Mouse (Mus musculus) limb, embryonic 11.5 days (tissue): ENCODE measurements at regions not wholly inside any gene's neighbourhood (a gene's known extent, or its start where the extent isn't known, plus 50 kb on each side); places are given as distances from the start of the nearest gene placed in this dataset.

Experiments used
- ATAC-seq: fragments of 200-750 bp; cut with Nextera tagmentation; 2 replicates; pipeline ENCODE4 v1.8.0; 2017; ENCODE audit warnings: low read depth; ENCODE audit not compliant: insufficient number of reproducible peaks, low FRiP score, low TSS enrichment
- DNase-seq: peaks from one replicate; pipeline ENCODE4 v3.0.0-alpha.2; 2015; ENCODE audit warnings: low spot score
- H3K27ac ChIP-seq: fragments of 300-500 bp; sonication (generic); replicated peaks from 2 replicates; pipeline ENCODE4 v1.5.1; 2014; ENCODE audit warnings: low read depth, mild to moderate bottlenecking, low read length
- H3K27me3 ChIP-seq: fragments of 300-500 bp; sonication (generic); 2 replicates; pipeline ENCODE4 v1.6.1; 2014; ENCODE audit warnings: mild to moderate bottlenecking, low read length, mixed read lengths; ENCODE audit not compliant: control insufficient read depth, insufficient read depth
- H3K36me3 ChIP-seq: fragments of 300-500 bp; sonication (generic); 2 replicates; pipeline ENCODE4 v1.6.1; 2014; ENCODE audit warnings: mild to moderate bottlenecking, low read length, moderate library complexity, mixed read lengths; ENCODE audit not compliant: control insufficient read depth, insufficient read depth
- H3K4me1 ChIP-seq: fragments of 300-500 bp; sonication (generic); 2 replicates; pipeline ENCODE4 v1.6.1; 2014; ENCODE audit warnings: low read length, mixed read lengths; ENCODE audit not compliant: control insufficient read depth, insufficient read depth
- H3K4me2 ChIP-seq: fragments of 300-500 bp; sonication (generic); 2 replicates; pipeline ENCODE4 v1.6.1; 2014; ENCODE audit warnings: low read depth, mild to moderate bottlenecking, moderate library complexity; ENCODE audit not compliant: severe bottlenecking
- H3K4me3 ChIP-seq: fragments of 300-500 bp; sonication (generic); 2 replicates; pipeline ENCODE4 v1.5.1; 2014; ENCODE audit warnings: low read depth, low read length
- H3K9ac ChIP-seq: fragments of 300-500 bp; sonication (generic); 2 replicates; pipeline ENCODE4 v1.6.1; 2014; ENCODE audit warnings: mild to moderate bottlenecking, low read length
- H3K9me3 ChIP-seq: fragments of 300-500 bp; sonication (generic); 2 replicates; pipeline ENCODE4 v1.6.1; 2016; ENCODE audit warnings: low read length; ENCODE audit not compliant: control insufficient read depth
- WGBS: fragments of 180-500 bp; shearing (Covaris S2); extraction: QIAGEN DNeasy Blood & Tissue Kit; methylation state at CpG from one replicate; pipeline ENCODE4 v1.1.7; 2014; 5-methylcytosine and 5-hydroxymethylcytosine counted together

DNA sequence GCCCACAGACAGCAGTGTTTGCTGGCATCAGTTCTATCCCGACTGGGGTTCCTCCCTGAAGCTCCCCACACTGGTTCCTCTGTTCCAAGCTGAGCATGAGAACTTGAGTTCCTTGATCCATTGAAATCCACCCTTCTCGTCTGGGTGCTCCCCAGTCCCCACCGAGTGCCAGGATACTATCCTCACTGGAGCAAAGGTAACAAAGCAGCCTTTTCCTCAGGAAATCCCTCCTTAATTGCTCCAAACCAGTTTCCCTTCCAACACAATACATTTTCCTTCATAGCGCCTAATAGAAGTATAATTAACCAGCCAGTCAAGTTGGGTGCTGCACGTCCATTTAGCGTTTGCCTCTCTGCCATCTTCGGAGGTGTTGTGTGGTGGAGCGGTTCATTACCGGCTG is 92.6 kb upstream of the 1700016C15Rik start:
- Histone ChIP-seq H3K4me2 (no peak overlapping the region), H3K27me3 (no peaks in the 10 kb centered on the region), H3K9me3 (no peaks in the 10 kb centered on the region), H3K36me3 (no peaks in the 10 kb centered on the region), H3K4me3 (no peak overlapping the region), H3K9ac (no peak overlapping the region), H3K4me1 (peaks cover 12% of the 10 kb centered on the region), H3K27ac (no peak overlapping the region)
- ATAC-seq (no peak), DNase-seq (no peak)
- WGBS, result 85% methylated on average over 9 of the region's 9 CpGs

DNA sequence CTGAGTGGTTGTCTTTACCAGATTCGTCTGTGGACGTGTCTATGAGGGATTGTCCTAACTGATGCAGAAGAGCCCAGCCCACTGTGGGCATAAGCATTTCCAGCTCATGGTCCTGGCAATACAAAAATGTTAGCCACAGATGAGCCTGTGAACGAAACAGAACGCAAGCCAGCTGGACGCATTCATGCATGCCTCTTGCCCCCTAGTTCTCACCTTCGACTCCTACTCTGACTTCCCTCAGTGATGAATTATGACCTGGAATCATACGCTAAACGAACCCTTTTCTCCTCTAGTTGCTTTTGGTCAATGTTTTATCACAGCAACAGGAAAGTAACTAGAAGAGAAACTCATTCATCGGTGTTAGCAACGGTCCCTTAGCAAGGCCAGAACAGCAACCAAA is 91.2 kb upstream of the 1700016C15Rik start:
- Histone ChIP-seq H3K4me2 (no peak overlapping the region), H3K4me3 (no peak overlapping the region), H3K27ac (no peak overlapping the region), H3K4me1 (peaks cover 14% of the 10 kb centered on the region), H3K36me3 (no peaks in the 10 kb centered on the region), H3K27me3 (no peaks in the 10 kb centered on the region), H3K9ac (no peak overlapping the region), H3K9me3 (no peaks in the 10 kb centered on the region)
- DNase-seq (no peak), ATAC-seq (no peak)
- 72% methylated on average over 10 of the region's 10 CpGs for WGBS

DNA sequence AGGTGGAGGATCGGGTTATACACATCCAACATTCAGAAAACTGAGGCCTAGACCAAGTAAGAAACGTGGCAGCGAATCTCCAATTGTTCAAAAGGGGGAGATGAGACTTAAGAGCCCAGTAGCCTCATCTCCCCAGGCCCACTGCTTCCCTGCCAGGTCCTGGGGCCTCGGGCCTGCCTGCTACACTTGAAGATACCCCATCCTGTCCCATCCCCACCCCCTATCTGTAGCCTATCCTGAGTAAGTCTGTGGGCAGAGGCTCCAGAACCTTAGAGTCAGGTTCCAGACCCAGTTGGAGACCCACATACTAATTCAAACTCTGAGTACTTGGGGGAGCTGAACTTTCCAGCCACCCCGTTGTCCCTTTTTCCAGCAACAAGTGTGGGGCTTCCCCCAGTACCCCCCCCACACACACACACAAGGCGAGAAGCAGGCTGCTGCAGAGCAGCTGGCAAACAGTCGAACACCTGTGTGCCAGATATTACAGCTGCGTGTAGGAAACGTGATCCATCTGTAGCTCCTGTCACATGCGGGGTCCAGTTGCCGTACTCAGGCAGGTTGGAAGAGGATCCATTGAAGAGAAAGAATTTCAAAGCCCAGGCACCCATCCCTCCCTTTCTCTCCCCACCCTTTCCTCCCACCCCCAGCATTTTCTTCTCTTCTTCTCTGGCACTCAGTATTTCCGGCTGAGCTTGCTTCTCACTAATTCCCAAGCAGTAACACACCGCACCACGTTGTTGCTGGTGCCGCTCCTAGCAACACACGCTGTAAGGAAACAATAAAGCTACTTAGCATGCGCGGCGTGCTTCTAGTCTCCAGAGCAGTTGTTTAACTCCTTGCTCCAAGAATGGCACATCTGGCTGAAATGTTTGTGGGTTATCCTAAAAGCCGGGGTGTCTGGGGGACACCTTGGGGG is 89.4 kb upstream of the 1700016C15Rik start:
- H3K36me3 ChIP-seq, result no peaks in the 10 kb centered on the region
- no peak overlapping the region for H3K4me3 ChIP-seq
- no peaks in the 10 kb centered on the region for H3K9me3 ChIP-seq
- H3K4me2 ChIP-seq, result peak overlapping the region; percentile 36; the same call in 1 of the 2 replicates
- no peak overlapping the region for H3K27ac ChIP-seq
- WGBS, result 32% methylated on average over 20 of the region's 20 CpGs
- peak; percentile 86 for ATAC-seq
- no peak overlapping the region for H3K9ac ChIP-seq
- no peaks in the 10 kb centered on the region for H3K27me3 ChIP-seq
- DNase-seq, result peak; percentile 71
- peaks cover 14% of the 10 kb centered on the region for H3K4me1 ChIP-seq

DNA sequence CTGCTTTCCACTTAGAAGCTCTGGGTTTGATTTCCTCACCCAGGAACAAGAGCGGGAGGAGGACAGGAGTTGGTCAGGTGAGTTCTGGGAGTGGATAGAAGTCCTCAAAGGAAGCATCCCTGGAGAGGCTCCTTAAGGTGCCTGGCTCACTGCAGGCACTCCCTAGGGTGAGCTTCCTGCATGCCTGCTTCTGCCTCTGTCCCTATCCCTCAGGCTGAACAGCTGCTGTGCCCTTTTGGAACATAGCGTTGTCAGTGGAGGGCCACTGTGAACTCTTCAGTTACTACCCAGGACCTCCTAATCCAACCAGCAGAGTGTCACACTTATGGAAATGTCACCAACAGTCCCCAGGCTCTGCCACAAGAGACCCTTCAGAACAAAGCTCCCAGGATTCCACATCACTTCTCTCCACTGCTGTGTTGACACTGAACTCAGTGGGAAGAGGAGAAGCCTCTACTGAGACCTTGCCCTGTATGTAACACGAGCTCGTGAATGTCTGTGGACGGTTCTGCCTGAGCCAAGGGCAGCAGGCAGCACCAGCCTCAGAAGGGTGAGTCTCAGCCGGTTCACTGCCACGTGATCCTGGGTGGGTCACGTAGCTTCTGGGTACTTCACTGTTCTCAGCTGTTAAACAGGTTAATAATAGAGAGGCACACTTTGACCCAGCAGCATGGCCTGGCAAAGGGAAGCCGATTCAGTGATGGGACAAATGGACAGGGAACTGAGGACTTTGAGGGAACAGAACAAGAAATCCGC is 86.7 kb upstream of the 1700016C15Rik start:
- Histone ChIP-seq H3K9ac (no peak overlapping the region), H3K4me1 (peaks cover 14% of the 10 kb centered on the region), H3K27me3 (no peaks in the 10 kb centered on the region), H3K4me2 (no peak overlapping the region), H3K4me3 (no peak overlapping the region), H3K36me3 (no peaks in the 10 kb centered on the region), H3K27ac (no peak overlapping the region), H3K9me3 (no peaks in the 10 kb centered on the region)
- no peak for ATAC-seq
- no peak for DNase-seq
- 68% methylated on average over 10 of the region's 10 CpGs for WGBS

DNA sequence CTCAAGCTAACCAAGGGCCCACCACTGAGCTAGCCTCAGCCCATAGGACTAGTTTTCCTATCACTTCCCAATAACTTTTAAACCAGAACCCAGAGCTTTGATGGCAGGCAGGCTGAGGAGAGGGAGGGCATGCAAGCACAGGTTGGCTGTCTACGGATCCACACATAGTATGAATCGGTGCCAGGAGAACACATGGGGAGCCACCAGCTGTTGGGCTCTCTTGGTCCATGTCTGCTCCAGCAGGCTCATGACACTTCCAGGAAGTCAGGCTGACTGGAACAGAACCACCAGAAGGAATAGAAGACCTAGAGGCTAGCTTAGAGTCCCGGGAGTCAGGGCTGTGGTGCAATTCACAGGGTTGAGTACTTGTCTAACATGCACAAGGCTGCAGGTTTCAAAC is 86.0 kb upstream of the 1700016C15Rik start:
- DNase-seq, result no peak
- Histone ChIP-seq H3K27me3 (no peaks in the 10 kb centered on the region), H3K9me3 (no peaks in the 10 kb centered on the region), H3K4me2 (no peak overlapping the region), H3K9ac (no peak overlapping the region), H3K27ac (no peak overlapping the region), H3K4me3 (no peak overlapping the region), H3K4me1 (peaks cover 14% of the 10 kb centered on the region), H3K36me3 (no peaks in the 10 kb centered on the region)
- ATAC-seq, result no peak
- 87% methylated on average over 3 of the region's 3 CpGs for WGBS

DNA sequence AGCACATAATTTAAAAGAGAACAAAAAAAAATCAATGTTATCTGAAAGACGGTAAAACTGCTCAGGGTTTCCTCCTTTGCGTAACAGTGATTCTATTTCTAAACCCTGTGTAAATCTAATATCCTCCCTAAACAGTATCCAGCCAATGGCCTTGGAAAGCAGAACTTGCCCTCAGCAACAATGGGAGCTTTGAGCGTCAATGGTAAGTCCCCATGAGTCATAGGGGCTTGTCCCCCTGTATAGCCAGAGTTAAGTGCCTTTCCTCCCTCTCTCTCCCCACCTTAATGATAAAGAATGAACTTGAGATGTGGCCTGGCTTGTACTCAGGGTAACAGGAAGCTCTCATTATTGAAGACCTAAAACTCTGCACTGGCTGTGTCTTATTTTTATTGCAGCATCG is 85.4 kb upstream of the 1700016C15Rik start:
- no peak overlapping the region for H3K4me3 ChIP-seq
- DNase-seq (no peak), ATAC-seq (no peak)
- H3K9me3 ChIP-seq, result no peaks in the 10 kb centered on the region
- H3K27ac ChIP-seq, result no peak overlapping the region
- H3K4me2 ChIP-seq, result no peak overlapping the region
- no peak overlapping the region for H3K9ac ChIP-seq
- peaks cover 14% of the 10 kb centered on the region for H3K4me1 ChIP-seq
- H3K36me3 ChIP-seq, result no peaks in the 10 kb centered on the region
- H3K27me3 ChIP-seq, result no peaks in the 10 kb centered on the region
- WGBS, result 84% methylated on average over 4 of the region's 4 CpGs

DNA sequence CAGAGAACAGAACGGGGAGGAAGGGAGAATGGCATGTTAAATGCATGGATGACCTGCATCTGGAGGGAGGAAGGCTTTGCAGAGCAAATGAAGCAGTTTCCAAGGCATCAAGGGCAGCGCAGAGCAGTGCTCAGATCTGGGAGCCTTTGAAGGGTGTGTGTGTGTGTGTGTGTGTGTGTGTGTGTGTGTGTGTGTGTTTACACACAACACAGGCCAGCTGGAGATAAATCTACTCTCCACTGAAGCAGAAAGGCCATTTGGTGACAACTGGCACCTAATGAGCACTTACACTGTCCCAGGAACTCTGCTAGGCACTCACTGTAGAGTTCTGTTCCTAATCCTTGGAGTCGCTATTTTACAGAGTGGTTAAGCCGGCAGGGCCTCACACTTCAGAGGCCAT is 84.3 kb upstream of the 1700016C15Rik start:
- peaks cover 9% of the 10 kb centered on the region for H3K4me1 ChIP-seq
- no peak overlapping the region for H3K27ac ChIP-seq
- no peaks in the 10 kb centered on the region for H3K36me3 ChIP-seq
- no peak overlapping the region for H3K4me2 ChIP-seq
- H3K27me3 ChIP-seq, result no peaks in the 10 kb centered on the region
- DNase-seq, result no peak
- WGBS, result 39% methylated on average over 4 of the region's 4 CpGs
- no peaks in the 10 kb centered on the region for H3K9me3 ChIP-seq
- H3K4me3 ChIP-seq, result no peak overlapping the region
- ATAC-seq, result no peak
- no peak overlapping the region for H3K9ac ChIP-seq

DNA sequence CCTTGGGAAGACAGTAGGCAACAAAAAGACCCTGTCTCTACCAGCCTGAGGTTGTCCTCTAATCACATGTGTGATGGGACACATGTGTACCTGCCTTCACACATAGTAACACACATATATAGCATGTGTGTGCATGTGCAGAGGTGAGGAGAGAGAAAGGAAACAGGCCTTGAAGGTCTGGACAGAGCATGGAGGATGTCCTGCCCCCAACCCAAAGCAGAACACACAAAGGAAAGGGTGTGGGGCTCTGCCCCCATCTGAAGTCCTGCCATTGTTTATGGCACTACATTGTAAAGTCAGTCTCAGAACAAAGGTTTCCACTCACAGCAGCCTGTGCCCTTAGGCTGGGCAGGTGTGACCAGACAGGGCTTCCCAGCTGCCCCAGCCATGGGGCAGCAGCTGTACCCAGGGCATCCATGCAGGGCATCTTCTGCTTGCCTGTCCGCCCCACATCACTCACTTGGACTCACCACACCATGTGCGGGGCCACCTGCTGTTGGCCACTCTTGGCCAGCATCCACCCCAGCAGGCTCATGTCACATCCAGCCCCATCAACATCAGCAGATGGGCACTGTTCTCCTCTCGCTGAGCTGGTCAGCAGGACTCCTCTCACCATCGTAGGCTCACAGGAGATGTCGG is 83.6 kb upstream of the 1700016C15Rik start:
- H3K4me2 ChIP-seq, result no peak overlapping the region
- H3K4me3 ChIP-seq, result no peak overlapping the region
- WGBS, result 76% methylated on average over 5 of the region's 5 CpGs
- H3K9me3 ChIP-seq, result no peaks in the 10 kb centered on the region
- no peak overlapping the region for H3K9ac ChIP-seq
- no peak overlapping the region for H3K27ac ChIP-seq
- DNase-seq (no peak), ATAC-seq (no peak)
- H3K4me1 ChIP-seq, result peaks cover 3% of the 10 kb centered on the region; the same call in 1 of the 2 replicates
- H3K36me3 ChIP-seq, result no peaks in the 10 kb centered on the region
- H3K27me3 ChIP-seq, result no peaks in the 10 kb centered on the region
